Mouse (Mus musculus) MEL-GATA-1-ER (cell line): ENCODE results near the gene Cxcl10.

ENCODE experiments used
- DNase-seq: peaks from one replicate; pipeline ENCODE4 v3.0.0-alpha.2; 2012; ENCODE audit warnings: low read depth; ENCODE audit errors: extremely low read depth

The Cxcl10 gene

DNA sequence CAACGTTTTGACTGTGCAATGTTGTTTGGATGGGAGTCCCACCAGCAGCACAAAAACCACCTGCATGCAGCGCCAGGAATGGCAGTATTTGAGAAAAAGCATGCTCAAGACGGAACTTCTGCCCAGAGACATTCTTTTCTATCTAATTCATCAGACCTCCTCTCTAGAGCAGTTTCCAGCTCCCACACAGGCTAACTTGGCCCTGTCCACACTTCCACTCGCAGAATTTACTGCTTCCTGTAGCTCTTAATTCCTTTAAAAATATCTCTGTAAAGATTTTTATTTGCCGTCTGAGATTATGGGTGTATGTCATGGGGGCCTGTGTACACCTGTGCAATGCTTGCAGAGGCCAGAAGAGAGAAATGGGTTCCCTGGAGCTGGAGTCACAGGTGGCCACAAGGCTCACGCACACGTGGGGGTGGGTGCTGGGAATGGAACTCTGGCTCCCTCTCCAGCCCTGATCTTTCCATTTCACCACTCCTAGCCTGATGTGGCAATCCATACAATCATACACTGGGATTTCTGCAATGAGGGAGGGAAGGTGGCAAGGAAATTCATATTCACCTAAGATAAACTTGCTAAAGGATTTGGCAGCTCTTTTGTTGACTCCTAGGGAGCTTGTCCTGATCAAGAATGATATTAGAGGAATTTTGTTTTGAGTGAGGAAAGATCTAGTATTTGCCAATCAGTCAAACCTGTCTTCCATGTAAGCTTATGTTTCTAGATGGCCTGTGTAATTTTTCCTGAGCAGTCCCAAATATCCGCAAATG, 26.9 kb downstream of the Cxcl10 start:
- DNase-seq: no peak

DNA sequence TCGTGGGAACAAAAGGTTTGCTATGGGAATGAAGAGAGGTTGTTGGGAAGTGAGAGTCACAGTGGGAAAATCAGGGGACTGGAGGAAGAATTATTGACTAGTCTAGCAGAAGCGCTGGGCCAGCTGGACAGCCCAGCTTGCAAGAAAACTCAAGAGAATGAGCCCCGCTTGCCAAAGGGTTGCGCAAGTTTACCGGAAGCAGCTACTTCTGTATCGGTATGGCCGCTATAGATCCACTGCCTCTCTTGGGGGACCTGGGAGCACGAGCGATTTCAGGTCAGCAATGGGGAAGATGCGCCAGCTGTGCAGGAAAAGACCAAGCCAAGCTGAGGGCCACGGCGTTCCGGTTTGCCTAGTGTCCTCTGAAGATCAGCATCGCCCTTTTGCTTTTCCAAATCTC, 30.1 kb downstream of the Cxcl10 start:
- DNase-seq: no peak

DNA sequence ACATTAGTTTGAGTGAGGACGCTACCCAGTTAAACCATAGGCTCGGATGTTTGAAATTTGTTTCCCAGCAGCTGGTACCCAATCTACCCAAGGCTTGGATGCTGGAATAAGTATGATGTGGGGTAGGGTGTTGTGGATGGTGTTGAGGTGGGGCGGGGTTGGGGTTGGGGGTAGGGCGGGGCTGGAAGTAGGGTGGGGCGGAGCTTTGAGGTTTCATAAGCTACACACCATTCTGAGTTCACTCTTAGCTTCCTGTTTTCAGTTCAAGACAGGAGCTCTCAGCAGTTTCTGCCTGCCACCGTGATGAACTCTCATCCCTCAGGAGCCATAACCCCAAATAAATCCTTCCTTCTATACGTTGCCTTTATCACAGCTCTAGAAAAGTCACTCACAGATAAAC, 30.6 kb downstream of the Cxcl10 start:
- peak; percentile 41 for DNase-seq

DNA sequence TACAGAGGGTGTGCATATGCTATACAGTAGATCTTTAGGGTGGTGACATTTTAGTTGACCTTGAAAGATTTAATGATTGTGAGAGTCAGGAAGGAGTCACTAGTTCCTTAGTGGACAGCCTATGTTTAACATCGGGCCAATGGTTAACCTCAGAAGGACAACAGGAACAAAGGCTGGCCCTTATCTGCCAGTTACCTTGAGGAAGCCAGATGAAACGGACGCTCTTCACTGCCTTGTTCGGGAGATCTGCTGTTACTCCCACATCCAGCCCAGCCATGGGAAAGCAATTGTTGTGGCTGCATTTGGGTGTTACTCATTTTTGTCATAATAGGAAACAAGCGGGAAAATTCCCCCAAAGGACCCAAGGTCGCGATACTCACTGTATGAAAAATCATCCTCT, 34.9 kb downstream of the Cxcl10 start:
- no peak for DNase-seq

DNA sequence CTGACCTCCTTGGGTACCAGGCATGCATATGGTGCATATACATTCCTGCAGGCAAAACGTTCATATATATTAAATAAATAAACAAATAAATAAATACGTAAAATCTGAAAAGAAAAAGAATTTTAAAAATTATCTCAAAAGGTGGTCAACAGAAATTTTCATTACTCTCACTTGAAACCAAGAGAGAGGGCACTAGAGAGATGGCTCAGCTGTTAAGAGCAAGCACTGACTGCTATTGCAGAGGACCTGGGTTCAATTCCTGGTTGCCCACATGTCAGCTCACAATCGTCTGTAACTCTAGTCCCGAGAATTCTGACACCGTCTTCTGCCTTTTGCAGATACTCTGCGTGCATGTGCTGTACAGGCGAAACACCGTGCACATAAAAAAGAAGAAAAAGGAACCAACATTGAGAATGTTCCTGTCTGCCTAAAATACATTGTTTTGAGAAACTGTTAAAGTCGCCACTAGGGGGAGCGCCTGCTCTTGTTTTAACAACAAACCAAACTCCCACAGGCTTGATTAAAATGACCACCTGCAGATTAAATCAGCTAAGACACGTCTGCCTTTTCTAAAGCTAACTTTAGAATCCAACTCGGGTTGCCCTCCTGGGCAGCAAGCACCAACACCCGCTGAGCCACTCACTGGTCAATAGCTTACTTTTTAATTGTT, 36.5 kb downstream of the Cxcl10 start:
- DNase-seq: peak; percentile 78

DNA sequence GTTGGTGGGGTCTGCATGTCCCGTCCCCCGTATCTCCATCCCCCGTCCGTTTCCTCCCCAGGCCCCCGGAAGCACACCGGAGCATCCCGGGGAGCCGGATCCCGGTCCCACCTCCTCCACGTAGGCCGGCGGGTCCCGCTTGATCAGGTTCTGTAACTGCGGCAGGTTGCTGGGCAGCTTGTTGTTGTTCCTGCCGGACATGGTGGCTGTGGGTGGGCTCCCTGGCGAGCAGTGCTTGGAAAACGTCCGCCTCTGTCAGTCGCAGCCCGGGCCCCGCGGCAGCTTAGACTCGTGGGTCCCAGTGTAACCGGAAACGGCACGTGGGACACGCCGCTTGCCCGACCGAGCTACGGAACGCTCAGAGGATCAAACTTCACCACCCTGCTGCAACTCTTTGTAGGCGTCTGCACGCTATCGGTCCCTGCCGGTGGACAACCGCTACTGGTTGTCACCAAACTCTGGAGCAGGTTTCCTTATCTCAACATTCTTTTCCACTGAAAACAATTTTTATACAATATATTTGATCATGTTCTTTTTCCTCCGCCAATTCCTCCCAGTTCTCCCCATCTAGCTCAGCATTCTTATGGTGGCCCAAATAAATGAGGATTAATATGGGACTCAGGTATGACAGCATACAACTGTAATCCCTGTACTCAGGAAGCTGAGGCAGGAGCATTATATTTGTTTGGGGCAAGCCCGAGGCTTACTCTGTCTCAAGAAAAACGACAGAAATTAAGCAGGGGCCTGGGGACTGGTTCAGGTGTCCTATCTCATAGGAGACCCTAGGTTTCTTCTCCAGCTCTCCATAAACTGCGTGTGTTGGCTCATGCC, 38.8 kb downstream of the Cxcl10 start, which contains the start of gene Sdad1:
TSS of gene Sdad1 (minus strand) at position 799 of the 831 bp plus-strand sequence.
- DNase-seq: peak; percentile 89

DNA sequence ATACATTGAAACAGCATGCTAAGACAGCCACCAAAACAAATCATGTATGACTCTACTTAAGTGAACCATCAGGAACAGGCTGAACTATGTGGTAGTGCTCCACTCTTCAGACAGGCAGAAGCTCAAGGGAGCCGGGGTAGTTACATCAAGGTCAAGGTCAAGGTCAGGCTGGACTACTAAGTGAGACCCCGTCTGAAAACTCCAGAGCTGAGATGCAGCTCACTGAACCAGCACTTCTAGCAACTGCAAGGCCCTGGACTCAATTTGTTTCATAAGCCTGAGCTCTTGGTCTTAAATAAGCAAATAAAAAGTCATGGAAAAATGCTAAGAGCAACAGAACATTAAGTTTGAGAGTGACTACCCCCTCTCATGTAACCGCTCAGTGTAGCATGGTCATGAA, 44.4 kb downstream of the Cxcl10 start:
- DNase-seq: no peak

DNA sequence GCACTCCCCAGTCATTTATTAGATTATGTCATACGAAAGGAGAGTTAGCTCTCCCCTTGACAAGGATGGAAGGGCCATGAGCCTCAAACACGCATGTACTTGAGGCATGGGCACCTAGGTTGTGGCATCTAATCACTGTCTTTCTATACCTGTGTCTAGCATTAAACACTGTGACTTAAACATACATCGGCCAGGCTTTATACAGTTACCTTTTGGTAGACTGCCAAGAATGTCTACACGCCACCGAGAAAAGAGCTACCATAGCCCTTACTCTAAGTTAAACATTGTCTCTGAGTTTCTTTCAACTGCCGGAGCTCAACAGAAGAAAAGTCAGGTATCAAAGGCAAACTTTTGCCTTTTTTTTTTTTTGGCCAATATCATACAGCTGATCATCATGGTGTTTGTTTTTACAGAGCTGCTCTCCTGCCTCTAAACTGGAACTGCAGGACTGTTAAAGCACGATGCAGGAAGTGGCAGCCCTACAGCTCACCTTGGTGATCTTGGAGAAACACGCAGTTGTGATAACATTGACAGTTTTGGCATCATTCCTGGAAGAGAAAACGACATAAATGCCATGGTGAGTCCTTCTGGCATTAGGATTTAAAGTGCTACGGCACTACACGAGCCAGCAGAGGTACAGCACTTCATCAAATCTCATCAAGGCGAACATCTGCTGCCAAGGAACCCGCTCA, 46.4 kb downstream of the Cxcl10 start:
- DNase-seq: no peak
